In genomic region chr7:137947424-137947823, GRCm38 (mm10) we compare ENCODE assay signal across 23 mouse cellular contexts.
DNase-seq lines count a peak whose midpoint lies in the region; ATAC-seq and TF ChIP-seq lines count a peak whose summit lies in the region.
"Had no signal": no experiment of that assay in that cellular context is flagged by ENCODE, and none has a peak within 500 bp of the region (broad histone marks: within the 10 kb centered on the region; RNA-seq: fewer than 3 reads in every experiment).

No protein-coding gene starts in this region.

- H3K9me3 ChIP-seq in forebrain, postnatal 0 days (ENCODE audit: low read length): no peaks in the 10 kb centered on the region
- H3K9me3 ChIP-seq in forebrain, embryonic 15.5 days: no peaks in the 10 kb centered on the region
- H3K9me3 ChIP-seq: limb, embryonic 12.5 days; liver, embryonic 15.5 days had no signal

- ATAC-seq in forebrain, postnatal 0 days: peak; percentile 25; the same call in 1 of the 2 replicates
- no peak for ATAC-seq in forebrain, embryonic 15.5 days (replicated peaks)
- ATAC-seq: hindbrain, embryonic 16.5 days; intestine, embryonic 16.5 days; midbrain, embryonic 13.5 days had no signal

- H3K4me3 ChIP-seq in forebrain, postnatal 0 days (ENCODE audit: low read depth, low read length): no peak overlapping the region
- no peak overlapping the region for H3K4me3 ChIP-seq in forebrain, embryonic 15.5 days
- H3K4me3 ChIP-seq: erythroblast, embryonic 14.5 days; limb, embryonic 12.5 days; liver, embryonic 15.5 days; midbrain, embryonic 13.5 days had no signal

- H3K36me3 ChIP-seq in forebrain, postnatal 0 days (ENCODE audit: insufficient read depth): no peaks in the 10 kb centered on the region
- H3K36me3 ChIP-seq in forebrain, embryonic 15.5 days: no peaks in the 10 kb centered on the region
- H3K36me3 ChIP-seq: limb, embryonic 12.5 days; liver, embryonic 15.5 days; midbrain, embryonic 13.5 days had no signal

- TF ChIP-seq CTCF in forebrain, postnatal 0 days (IDR thresholded peaks at IDR 0.05; ENCODE audit: low read depth): no peak

- no peaks in the 10 kb centered on the region for H3K4me1 ChIP-seq in forebrain, postnatal 0 days (ENCODE audit: insufficient read depth)
- H3K4me1 ChIP-seq in forebrain, embryonic 15.5 days: no peaks in the 10 kb centered on the region
- H3K4me1 ChIP-seq: limb, embryonic 12.5 days; liver, embryonic 15.5 days had no signal

- H3K9ac ChIP-seq in forebrain, postnatal 0 days: no peak overlapping the region
- no peak overlapping the region for H3K9ac ChIP-seq in forebrain, embryonic 15.5 days (replicated peaks)
- H3K9ac ChIP-seq: limb, embryonic 12.5 days; liver, embryonic 15.5 days; lung, embryonic 14.5 days; midbrain, embryonic 13.5 days had no signal

- no peak overlapping the region for H3K27ac ChIP-seq in forebrain, postnatal 0 days (ENCODE audit: low read depth, low read length)
- no peak overlapping the region for H3K27ac ChIP-seq in forebrain, embryonic 15.5 days (replicated peaks)
- H3K27ac ChIP-seq: limb, embryonic 12.5 days; liver, embryonic 15.5 days; midbrain, embryonic 13.5 days had no signal

- H3K4me2 ChIP-seq in forebrain, postnatal 0 days (ENCODE audit: low read depth): no peak overlapping the region
- H3K4me2 ChIP-seq in forebrain, embryonic 15.5 days (replicated peaks): no peak overlapping the region
- H3K4me2 ChIP-seq: heart, embryonic 11.5 days; limb, embryonic 12.5 days; liver, embryonic 15.5 days; lung, embryonic 14.5 days; midbrain, embryonic 13.5 days had no signal

- 27% methylated on average over 5 of the region's 5 CpGs for WGBS in forebrain, postnatal 0 days
- WGBS in forebrain, embryonic 15.5 days: 23% methylated on average over 5 of the region's 5 CpGs

- no peaks in the 10 kb centered on the region for H3K27me3 ChIP-seq in forebrain, postnatal 0 days (ENCODE audit: insufficient read depth, low read length)
- no peaks in the 10 kb centered on the region for H3K27me3 ChIP-seq in forebrain, embryonic 15.5 days
- H3K27me3 ChIP-seq: limb, embryonic 12.5 days; liver, embryonic 15.5 days; midbrain, embryonic 13.5 days had no signal

- no peak for DNase-seq in forebrain, postnatal 0 days
- DNase-seq in retina, postnatal 1 day: peak; percentile 37
- no peak for DNase-seq in retina, embryonic 14.5 days (ENCODE audit: low spot score)
- peak; percentile 9 for DNase-seq in forelimb bud, embryonic 11.5 days (ENCODE audit: low read depth, low spot score)
- peak; percentile 41 for DNase-seq in yolk sac, embryonic 10.5 days (ENCODE audit: low spot score)
- no peak for DNase-seq in cerebellum, adult 9-11 months
- no peak for DNase-seq in thymus, postnatal 0 days (ENCODE audit: low spot score)
- DNase-seq: adrenal gland, adult 8-10 months; cerebellum, adult 9-10 months; gastrocnemius, postnatal 25 days; heart, adult 11 months; kidney, adult 8-10 months; kidney, postnatal 10 days; lung, embryonic 14.5 days; lung, postnatal 14 days had no signal

Comparison
In these comparisons a context has a peak if more than half of its experiments do, and no peak if none do; other contexts are left out.
1. DNase-seq: peak in retina, postnatal 1 day (single experiment), forelimb bud, embryonic 11.5 days (single experiment) and yolk sac, embryonic 10.5 days (single experiment); none in forebrain, postnatal 0 days (single experiment), retina, embryonic 14.5 days (single experiment), cerebellum, adult 9-11 months (single experiment) and thymus, postnatal 0 days (single experiment).